Mouse (Mus musculus) T-cell, adult 2 months (primary cell): ENCODE measurements around the gene Mrpl30.

ENCODE experiments used
- DNase-seq: peaks from one replicate; pipeline ENCODE4 v3.0.0; 2022; ENCODE audit warnings: low spot score

Gene Mrpl30

GRCm38 (mm10) chr1:37900288-37900687 is 10.0 kb downstream of the Mrpl30 start:
- DNase-seq = no peak

GRCm38 (mm10) chr1:37903178-37903577 is 12.9 kb downstream of the Mrpl30 start:
- no peak for DNase-seq

- no peak for DNase-seq
Measured at GRCm38 (mm10) chr1:37912751-37913150, 22.5 kb downstream of the Mrpl30 start.

GRCm38 (mm10) chr1:37916393-37916792 is 26.1 kb downstream of the Mrpl30 start, which contains the start of gene Lyg2:
Gene Lyg2 (minus strand): TSS chr1:37916493.
- DNase-seq = no peak

- DNase-seq = no peak
Measured at GRCm38 (mm10) chr1:37917666-37918065, 27.4 kb downstream of the Mrpl30 start.

- DNase-seq = no peak
Measured at GRCm38 (mm10) chr1:37918096-37918495, 27.8 kb downstream of the Mrpl30 start.

GRCm38 (mm10) chr1:37922536-37922935 is 32.3 kb downstream of the Mrpl30 start:
- no peak for DNase-seq

GRCm38 (mm10) chr1:37925971-37926370 is 35.7 kb downstream of the Mrpl30 start:
- DNase-seq = no peak

GRCm38 (mm10) chr1:37931806-37932205 is 41.5 kb downstream of the Mrpl30 start:
- no peak for DNase-seq
